Mouse (Mus musculus): Measurements from ENCODE around the gene Smpdl3a.

Smpdl3a gene

GRCm38 (mm10) chr10:57794018-57794417 is at the start of gene Smpdl3a:
TSS of gene Smpdl3a (plus strand) at chr10:57794335.
- no peak for DNase-seq (ENCODE audit: low spot score)

GRCm38 (mm10) chr10:57745452-57745851 is 48.7 kb upstream of the Smpdl3a start:
- DNase-seq (ENCODE audit: low spot score) = no peak

- no peak for DNase-seq (ENCODE audit: low spot score)
Observed at GRCm38 (mm10) chr10:57747127-57747526, 47.0 kb upstream of the Smpdl3a start.

GRCm38 (mm10) chr10:57753343-57753742 is 40.8 kb upstream of the Smpdl3a start:
- no peak for DNase-seq (ENCODE audit: low spot score)

GRCm38 (mm10) chr10:57755201-57755736 is 38.9 kb upstream of the Smpdl3a start:
- DNase-seq (ENCODE audit: low spot score) = no peak

GRCm38 (mm10) chr10:57758999-57759398 is 35.1 kb upstream of the Smpdl3a start:
- no peak for DNase-seq (ENCODE audit: low spot score)

- DNase-seq (ENCODE audit: low spot score) = no peak
Observed at GRCm38 (mm10) chr10:57760694-57761093, 33.4 kb upstream of the Smpdl3a start.

GRCm38 (mm10) chr10:57763044-57763443 is 31.1 kb upstream of the Smpdl3a start:
- DNase-seq (ENCODE audit: low spot score) = no peak

- peak; percentile 9 for DNase-seq (ENCODE audit: low spot score)
Observed at GRCm38 (mm10) chr10:57783289-57784130, 10.6 kb upstream of the Smpdl3a start.

GRCm38 (mm10) chr10:57784131-57784875 is 9.8 kb upstream of the Smpdl3a start:
- DNase-seq (ENCODE audit: low spot score) = peak; percentile 67

- DNase-seq (ENCODE audit: low spot score) = no peak
Observed at GRCm38 (mm10) chr10:57784876-57785150, 9.3 kb upstream of the Smpdl3a start, which contains the start of gene Fabp7. TSS of gene Fabp7 (plus strand) at chr10:57784881.

- DNase-seq (ENCODE audit: low spot score) = no peak
Observed at GRCm38 (mm10) chr10:57785552-57785951, 8.6 kb upstream of the Smpdl3a start.

- no peak for DNase-seq (ENCODE audit: low spot score)
Observed at GRCm38 (mm10) chr10:57792957-57793356, 1.2 kb upstream of the Smpdl3a start.

- DNase-seq (ENCODE audit: low spot score) = peak; percentile 18
Observed at GRCm38 (mm10) chr10:57794491-57795461, 641 bp downstream of the Smpdl3a start.

- DNase-seq (ENCODE audit: low spot score) = no peak
Observed at GRCm38 (mm10) chr10:57795542-57795941, 1.4 kb downstream of the Smpdl3a start.

- peak; percentile 14 for DNase-seq (ENCODE audit: low spot score)
Observed at GRCm38 (mm10) chr10:57796057-57796456, 1.9 kb downstream of the Smpdl3a start.

GRCm38 (mm10) chr10:57799486-57799885 is 5.4 kb downstream of the Smpdl3a start:
- DNase-seq (ENCODE audit: low spot score) = no peak

GRCm38 (mm10) chr10:57807754-57808153 is 13.6 kb downstream of the Smpdl3a start:
- DNase-seq (ENCODE audit: low spot score) = no peak

- DNase-seq (ENCODE audit: low spot score) = no peak
Observed at GRCm38 (mm10) chr10:57812161-57812856, 18.2 kb downstream of the Smpdl3a start.

GRCm38 (mm10) chr10:57814295-57814694 is 20.2 kb downstream of the Smpdl3a start:
- DNase-seq (ENCODE audit: low spot score) = no peak

- DNase-seq (ENCODE audit: low spot score) = no peak
Observed at GRCm38 (mm10) chr10:57815869-57816268, 21.7 kb downstream of the Smpdl3a start.
